Mouse (Mus musculus): ENCODE measurements around the gene Usp39.

GRCm38 (mm10) chr6:72315384-72315783 is 29.6 kb downstream of the Usp39 start:
- TF ChIP-seq MYOD1 (IDR thresholded peaks at IDR 0.05; ENCODE audit: control insufficient read depth in 1 of 3, insufficient read length in 2 of 3, low read depth in 2 of 3) (no peak), POLR2A (IDR thresholded peaks at IDR 0.05; ENCODE audit: insufficient read length, low read depth) (no peak), USF1 (IDR thresholded peaks at IDR 0.05; ENCODE audit: low read depth) (no peak), SRF (IDR thresholded peaks at IDR 0.05; ENCODE audit: control insufficient read depth, insufficient read length, low read depth) (no peak), MAX (IDR thresholded peaks at IDR 0.05; ENCODE audit: low read depth) (no peak), TCF3 (IDR thresholded peaks at IDR 0.05; ENCODE audit: insufficient read length, low read depth) (no peak), POLR2AphosphoS2 (IDR thresholded peaks at IDR 0.05; ENCODE audit: insufficient read length, low read depth) (no peak), TCF12 (IDR thresholded peaks at IDR 0.05; ENCODE audit: insufficient read depth, poor library complexity, severe bottlenecking) (no peak), E2F4 (IDR thresholded peaks at IDR 0.05; ENCODE audit: insufficient read depth) (no peak), MYOG (IDR thresholded peaks at IDR 0.05; ENCODE audit: control insufficient read depth in 1 of 3, insufficient read depth in 1 of 3, insufficient read length in 2 of 3, low read depth in 2 of 3) (no peak), REST (IDR thresholded peaks at IDR 0.05; ENCODE audit: insufficient read depth, insufficient read length) (no peak), CEBPB (IDR thresholded peaks at IDR 0.05; ENCODE audit: insufficient read depth, poor library complexity, severe bottlenecking) (no peak)
